Mouse (Mus musculus) MEL (cell line): ENCODE data around the gene Lrrc3c. TPM values are rescaled to one million over a fixed set of nuclear protein-coding genes. Genes with fewer than 3 reads are reported as not detected.

Source experiments
- DNase-seq: peaks from one replicate; pipeline ENCODE4 v3.0.0; 2011; ENCODE audit warnings: low read depth, low spot score
- H3K27ac ChIP-seq: 2 replicates; pipeline ENCODE4 v1.5.1; 2012; ENCODE audit warnings: low read depth, mild to moderate bottlenecking, control low read depth, low read length, moderate library complexity; ENCODE audit not compliant: control insufficient read depth
- H3K27me3 ChIP-seq, 2 experiments: fragments of 150-350 bp in 1 of 2; sonication (generic) in 1 of 2; 2 replicates each; pipeline ENCODE4 v1.6.1; 2012; ENCODE audit warnings: low read length in 2 of 2, mild to moderate bottlenecking in 2 of 2, improper control_type of control experiment in 1 of 2, moderate library complexity in 1 of 2; ENCODE audit not compliant: insufficient read depth in 2 of 2, control insufficient read depth in 1 of 2
- H3K36me3 ChIP-seq, 2 experiments: 2 replicates each; pipeline ENCODE4 v1.6.1; 2012 to 2014; ENCODE audit warnings: low read length in 2 of 2, improper control_type of control experiment in 1 of 2, inconsistent platforms in 1 of 2, mild to moderate bottlenecking in 1 of 2; ENCODE audit not compliant: insufficient read depth in 2 of 2, control insufficient read depth in 1 of 2
- H3K4me1 ChIP-seq, 2 experiments: fragments of 150-350 bp in 1 of 2; sonication (generic) in 1 of 2; 2 replicates each; pipeline ENCODE4 v1.6.1; 2012; ENCODE audit warnings: low read length in 2 of 2, improper control_type of control experiment in 1 of 2, mild to moderate bottlenecking in 1 of 2; ENCODE audit not compliant: insufficient read depth in 2 of 2, control insufficient read depth in 1 of 2
- H3K4me3 ChIP-seq, 2 experiments: fragments of 150-350 bp in 1 of 2; sonication (generic) in 1 of 2; 2 replicates each; pipeline ENCODE4 v1.5.1; 2012; ENCODE audit warnings: low read depth in 2 of 2, low read length in 2 of 2, mild to moderate bottlenecking in 2 of 2, moderate library complexity in 2 of 2, control low read depth in 1 of 2, improper control_type of control experiment in 1 of 2; ENCODE audit not compliant: control insufficient read depth in 1 of 2, insufficient read depth in 1 of 2
- H3K79me2 ChIP-seq: 2 replicates; pipeline ENCODE4 v1.6.1; 2012; ENCODE audit warnings: mild to moderate bottlenecking, low read length, moderate library complexity; ENCODE audit not compliant: control insufficient read depth, poor library complexity, insufficient read depth
- H3K9ac ChIP-seq: 2 replicates; pipeline ENCODE4 v1.6.1; 2012; ENCODE audit warnings: low read depth, mild to moderate bottlenecking, control low read depth, low read length, moderate library complexity; ENCODE audit not compliant: control insufficient read depth, poor library complexity, severe bottlenecking
- H3K9me3 ChIP-seq: fragments of 150-350 bp; sonication (generic); replicated peaks from 2 replicates; pipeline ENCODE4 v1.6.1; 2012; ENCODE audit warnings: mild to moderate bottlenecking, low read length, improper control_type of control experiment, moderate library complexity; ENCODE audit not compliant: insufficient read depth
- CHD1 ChIP-seq: IDR thresholded peaks from 2 replicates; pipeline ENCODE4 v1.6.1; 2012; ENCODE audit warnings: low read depth, mild to moderate bottlenecking, inconsistent platforms, low read length, improper control_type of control experiment
- CTCF ChIP-seq, 3 experiments: IDR thresholded peaks in 2 of 3; conservative IDR thresholded peaks in 1 of 3; 2 replicates each; pipeline ENCODE4 v1.5.1; 2011 to 2012; ENCODE audit warnings: low read length in 3 of 3, low read depth in 2 of 3, mild to moderate bottlenecking in 2 of 3, improper control_type of control experiment in 1 of 3, inconsistent platforms in 1 of 3, mixed read lengths in 1 of 3, moderate library complexity in 1 of 3; ENCODE audit not compliant: control insufficient read depth in 1 of 3, insufficient read depth in 1 of 3, poor library complexity in 1 of 3, severe bottlenecking in 1 of 3
- E2F4 ChIP-seq: IDR thresholded peaks from 2 replicates; pipeline ENCODE4 v1.6.1; 2011; ENCODE audit warnings: low read depth, low read length, improper control_type of control experiment, borderline replicate concordance
- ELF1 ChIP-seq: IDR thresholded peaks from 2 replicates; pipeline ENCODE4 v1.6.1; 2014; ENCODE audit warnings: low read depth, mild to moderate bottlenecking, inconsistent platforms, low read length, improper control_type of control experiment, moderate library complexity
- GABPA ChIP-seq: IDR thresholded peaks from 2 replicates; pipeline ENCODE4 v1.6.1; 2012; ENCODE audit warnings: low read depth, mild to moderate bottlenecking, inconsistent platforms, low read length, improper control_type of control experiment, moderate library complexity
- JUND ChIP-seq: IDR thresholded peaks from 2 replicates; pipeline ENCODE4 v1.6.1; 2011; ENCODE audit warnings: low read depth, mild to moderate bottlenecking, improper control_type of control experiment, low read length
- KAT2A ChIP-seq: conservative IDR thresholded peaks from 2 replicates; pipeline ENCODE4 v1.6.1; 2012; ENCODE audit warnings: low read depth, low read length, improper control_type of control experiment, inconsistent platforms
- MAFK ChIP-seq: IDR thresholded peaks from 2 replicates; pipeline ENCODE4 v1.6.1; 2011; ENCODE audit warnings: low read depth, mild to moderate bottlenecking, low read length, improper control_type of control experiment, borderline replicate concordance
- MAX ChIP-seq: IDR thresholded peaks from 2 replicates; pipeline ENCODE4 v1.6.1; 2011; ENCODE audit warnings: low read length, improper control_type of control experiment
- MEF2A ChIP-seq: IDR thresholded peaks from 2 replicates; pipeline ENCODE4 v1.6.1; 2014; ENCODE audit warnings: low read depth, mild to moderate bottlenecking, inconsistent platforms, low read length, improper control_type of control experiment; ENCODE audit not compliant: poor library complexity, insufficient replicate concordance, severe bottlenecking; ENCODE audit errors: extremely low read depth
- MYB ChIP-seq: IDR thresholded peaks from 2 replicates; pipeline ENCODE4 v1.6.1; 2011; ENCODE audit warnings: mild to moderate bottlenecking, low read depth, low read length, improper control_type of control experiment
- NRF1 ChIP-seq: IDR thresholded peaks from 2 replicates; pipeline ENCODE4 v1.6.1; 2014; ENCODE audit warnings: low read depth, mild to moderate bottlenecking, inconsistent platforms, low read length, improper control_type of control experiment, moderate library complexity; ENCODE audit not compliant: poor library complexity, insufficient read depth, severe bottlenecking
- POLR2A ChIP-seq, 2 experiments: IDR thresholded peaks; 2 replicates each; pipeline ENCODE4 v1.6.1; 2011 to 2012; ENCODE audit warnings: low read length in 2 of 2, mild to moderate bottlenecking in 2 of 2, control low read depth in 1 of 2, improper control_type of control experiment in 1 of 2, low read depth in 1 of 2, moderate library complexity in 1 of 2; ENCODE audit not compliant: control insufficient read depth in 1 of 2, insufficient read depth in 1 of 2, poor library complexity in 1 of 2
- POLR2AphosphoS2 ChIP-seq: IDR thresholded peaks from 2 replicates; pipeline ENCODE4 v1.6.1; 2011; ENCODE audit warnings: low read length, improper control_type of control experiment
- RCOR1 ChIP-seq: IDR thresholded peaks from 2 replicates; pipeline ENCODE4 v1.6.1; 2012; ENCODE audit warnings: low read depth, mild to moderate bottlenecking, inconsistent platforms, low read length, improper control_type of control experiment
- SIN3A ChIP-seq: IDR thresholded peaks from 2 replicates; pipeline ENCODE4 v1.6.1; 2012; ENCODE audit warnings: low read length, improper control_type of control experiment, inconsistent platforms
- SMC3 ChIP-seq: IDR thresholded peaks from 2 replicates; pipeline ENCODE4 v1.6.1; 2011; ENCODE audit warnings: low read depth, low read length, improper control_type of control experiment
- TAL1 ChIP-seq: IDR thresholded peaks from 2 replicates; pipeline ENCODE4 v1.6.1; 2012; ENCODE audit warnings: mild to moderate bottlenecking, inconsistent platforms, low read length, moderate library complexity, mixed read lengths
- TBP ChIP-seq: IDR thresholded peaks from 2 replicates; pipeline ENCODE4 v1.8.0; 2011; ENCODE audit warnings: low read depth, low read length, improper control_type of control experiment
- TCF12 ChIP-seq: IDR thresholded peaks from 2 replicates; pipeline ENCODE4 v1.6.1; 2014; ENCODE audit warnings: low read depth, mild to moderate bottlenecking, inconsistent platforms, low read length, improper control_type of control experiment, moderate library complexity
- UBTF ChIP-seq: IDR thresholded peaks from 2 replicates; pipeline ENCODE4 v1.6.1; 2012; ENCODE audit warnings: low read depth, mild to moderate bottlenecking, inconsistent platforms, low read length, improper control_type of control experiment, moderate library complexity, borderline replicate concordance; ENCODE audit not compliant: insufficient read depth
- USF1 ChIP-seq: IDR thresholded peaks from 2 replicates; pipeline ENCODE4 v1.6.1; 2014; ENCODE audit warnings: low read depth, mild to moderate bottlenecking, inconsistent platforms, low read length, improper control_type of control experiment, moderate library complexity
- USF2 ChIP-seq, 2 experiments: IDR thresholded peaks; 2 replicates each; pipeline ENCODE4 v1.6.1; 2011 to 2012; ENCODE audit warnings: improper control_type of control experiment in 2 of 2, low read length in 2 of 2, borderline replicate concordance in 1 of 2, inconsistent platforms in 1 of 2, low read depth in 1 of 2, mild to moderate bottlenecking in 1 of 2; ENCODE audit not compliant: insufficient read depth in 1 of 2
- ZC3H11A ChIP-seq: IDR thresholded peaks from 2 replicates; pipeline ENCODE4 v1.6.1; 2012; ENCODE audit warnings: low read depth, mild to moderate bottlenecking, inconsistent platforms, low read length, improper control_type of control experiment
- ZNF384 ChIP-seq: IDR thresholded peaks from 2 replicates; pipeline ENCODE4 v1.6.1; 2012; ENCODE audit warnings: low read depth, mild to moderate bottlenecking, inconsistent platforms, low read length, improper control_type of control experiment
- polyA plus RNA-seq, 2 experiments: library from polyadenylated mRNA; stranded (reverse) in 1 of 2; unstranded in 1 of 2; fragments of >175 nt in 1 of 2; fragments of >200 nt in 1 of 2; gene quantifications; 2 replicates each; pipeline versions ENCODE4 v1.2.1 to v1.2.4; 2012; ENCODE audit warnings: low replicate concordance in 2 of 2, low read depth in 1 of 2; ENCODE audit not compliant: insufficient read length in 2 of 2, insufficient read depth in 1 of 2, missing spikeins in 1 of 2
- total RNA-seq: library from RNA; depleted of rRNA; stranded (reverse); fragments of 300-350 nt; gene quantifications from 2 replicates; pipeline ENCODE4 v1.2.3, GENCODE M21; 2012

Gene Lrrc3c
- total and polyA plus RNA-seq, 3 experiments, result not detected

GRCm38 (mm10) chr11:98582030-98582388 is 16.1 kb upstream of the Lrrc3c start:
- peak overlapping the region; percentile 16 to 32; a peak in 3 of 4 replicates for H3K4me3 ChIP-seq
- DNase-seq, result no peak
- H3K4me1 ChIP-seq, result peaks cover 36 to 60% of the 10 kb centered on the region in 2 experiments
- peak overlapping the region; percentile 99 for H3K27ac ChIP-seq
- TF ChIP-seq USF2 (IDR thresholded peaks at IDR 0.05; ENCODE audit: borderline replicate concordance in 1 of 2, insufficient read depth in 1 of 2, low read depth in 1 of 2, low read length in 2 of 2) (no peak), KAT2A (no peak), MAFK (no peak), TBP (no peak), TAL1 (peak; percentile 28; the same call in 1 of the 2 replicates), POLR2A (IDR thresholded peaks at IDR 0.05; ENCODE audit: control insufficient read depth in 1 of 2, insufficient read depth in 1 of 2, low read depth in 1 of 2, low read length in 2 of 2, poor library complexity in 1 of 2) (peak in 1 of 2 experiments; percentile 45; a peak in 2 of 4 replicates), ZNF384 (no peak), GABPA (no peak), E2F4 (no peak), MEF2A (no peak), USF1 (no peak), NRF1 (no peak), POLR2AphosphoS2 (no peak), MAX (no peak), ELF1 (no peak), SIN3A (0 out of 2 replicates have a peak, but pooled peaks have one; percentile 18), MYB (no peak), CTCF (IDR thresholded peaks at IDR 0.05 in 2 of 3, conservative IDR thresholded peaks at IDR 0.05 in 1 of 3; ENCODE audit: control insufficient read depth in 1 of 3, insufficient read depth in 1 of 3, low read depth in 2 of 3, low read length in 3 of 3, poor library complexity in 1 of 3, severe bottlenecking in 1 of 3) (peak in 2 of 3 experiments; percentile 16 to 25; a peak in 4 of 6 replicates), TCF12 (no peak), JUND (no peak), ZC3H11A (no peak), UBTF (no peak; the same call in 1 of the 2 replicates), CHD1 (no peak), RCOR1 (no peak), SMC3 (no peak)
- TF ChIP-seq, all 39 proteins: peak for 4
- H3K79me2 ChIP-seq, result peaks cover 30% of the 10 kb centered on the region
- no peaks in the 10 kb centered on the region for H3K27me3 ChIP-seq
- peak overlapping the region; percentile 75 for H3K9ac ChIP-seq
- H3K36me3 ChIP-seq, result peaks cover 2 to 56% of the 10 kb centered on the region in 2 experiments; a peak in 3 of 4 replicates
- no peaks in the 10 kb centered on the region for H3K9me3 ChIP-seq
